Comparison of ENCODE assay signal across 7 mouse cellular contexts in genomic region chr6:127149944-127150662, GRCm38 (mm10). TPM values are rescaled to one million over a fixed set of nuclear protein-coding genes. Genes with fewer than 3 reads are reported as not detected.
DNase-seq lines count a peak whose midpoint lies in the region; ATAC-seq lines count a peak whose summit lies in the region.

No protein-coding gene starts in this region.

- peak overlapping the region; percentile 83 for H3K4me3 ChIP-seq in heart, embryonic 12.5 days
- peak overlapping the region; percentile 75 for H3K4me3 ChIP-seq in limb, embryonic 10.5 days
- H3K4me3 ChIP-seq in midbrain, embryonic 15.5 days: peak overlapping the region; percentile 48

- under 1% methylated on average over 38 of the region's 38 CpGs for WGBS in heart, embryonic 12.5 days
- under 1% methylated on average over 38 of the region's 38 CpGs for WGBS in limb, embryonic 10.5 days
- under 1% methylated on average over 38 of the region's 38 CpGs for WGBS in midbrain, embryonic 15.5 days

- H3K36me3 ChIP-seq in heart, embryonic 12.5 days: peaks cover 19% of the 10 kb centered on the region
- peaks cover 36% of the 10 kb centered on the region for H3K36me3 ChIP-seq in limb, embryonic 10.5 days
- no peaks in the 10 kb centered on the region for H3K36me3 ChIP-seq in midbrain, embryonic 15.5 days (replicated peaks)

- DNase-seq in thymus, postnatal 4 days: peak; percentile 38
- DNase-seq in thymus, postnatal 14 days: no peak
- DNase-seq in brain, adult 2 months (ENCODE audit: low read depth, low spot score): peak; percentile 61
- DNase-seq in limb, embryonic 10.5 days (ENCODE audit: low spot score): peak; percentile 70
- DNase-seq in spleen, adult 12 weeks (ENCODE audit: low spot score): no peak

- peak overlapping the region; percentile 91 for H3K4me2 ChIP-seq in heart, embryonic 12.5 days
- peak overlapping the region; percentile 74 for H3K4me2 ChIP-seq in midbrain, embryonic 15.5 days

- no peaks in the 10 kb centered on the region for H3K9me3 ChIP-seq in heart, embryonic 12.5 days (replicated peaks)
- no peaks in the 10 kb centered on the region for H3K9me3 ChIP-seq in limb, embryonic 10.5 days (replicated peaks)
- no peaks in the 10 kb centered on the region for H3K9me3 ChIP-seq in midbrain, embryonic 15.5 days

- no peak for ATAC-seq in heart, embryonic 12.5 days (ENCODE audit: insufficient number of reproducible peaks, low FRiP score)
- ATAC-seq in midbrain, embryonic 15.5 days (replicated peaks): no peak

- peaks cover 62% of the 10 kb centered on the region for H3K4me1 ChIP-seq in heart, embryonic 12.5 days (replicated peaks)
- H3K4me1 ChIP-seq in limb, embryonic 10.5 days: peaks cover 66% of the 10 kb centered on the region
- peaks cover 68% of the 10 kb centered on the region for H3K4me1 ChIP-seq in midbrain, embryonic 15.5 days

- H3K9ac ChIP-seq in heart, embryonic 12.5 days: peak overlapping the region; percentile 96
- peak overlapping the region; percentile 53 for H3K9ac ChIP-seq in midbrain, embryonic 15.5 days

- H3K27ac ChIP-seq in heart, embryonic 12.5 days (ENCODE audit: poor library complexity, severe bottlenecking): peak overlapping the region; percentile 81
- H3K27ac ChIP-seq in limb, embryonic 10.5 days: peak overlapping the region; percentile 97
- H3K27ac ChIP-seq in midbrain, embryonic 15.5 days: no peak overlapping the region

- no peaks in the 10 kb centered on the region for H3K27me3 ChIP-seq in heart, embryonic 12.5 days (replicated peaks)
- H3K27me3 ChIP-seq in limb, embryonic 10.5 days (ENCODE audit: low read depth, poor library complexity, severe bottlenecking): no peaks in the 10 kb centered on the region
- peaks cover 31% of the 10 kb centered on the region for H3K27me3 ChIP-seq in midbrain, embryonic 15.5 days (replicated peaks)

RNA-seq across cellular contexts. Expression of gene Ccnd2, which starts 1.9 kb away (rescaled TPM):
- 650 and 669 TPM in 2 replicates for polyA plus RNA-seq in heart, embryonic 12.5 days (2016; fragmentation: Nextera tagmentation; extraction: Ambion mirVana)
- 609 and 799 TPM in 2 replicates for polyA plus RNA-seq in limb, embryonic 10.5 days (2016; fragmentation: Nextera tagmentation; extraction: Ambion mirVana)
- 320 and 370 TPM in 2 replicates for polyA plus RNA-seq in midbrain, embryonic 15.5 days (2015; fragmentation: Nextera tagmentation; extraction: Ambion mirVana)

RNA-seq across cellular contexts. Expression of gene Tigar, which starts 40.7 kb away (rescaled TPM):
- 9.1 and 9.2 TPM in 2 replicates for polyA plus RNA-seq in heart, embryonic 12.5 days (2016; fragmentation: Nextera tagmentation; extraction: Ambion mirVana)
- polyA plus RNA-seq in limb, embryonic 10.5 days (2016; fragmentation: Nextera tagmentation; extraction: Ambion mirVana): 4.7 and 5.1 TPM in 2 replicates
- polyA plus RNA-seq in midbrain, embryonic 15.5 days (2015; fragmentation: Nextera tagmentation; extraction: Ambion mirVana): 6.5 and 7.1 TPM in 2 replicates

Comparison
In these comparisons a context has a peak if more than half of its experiments do, and no peak if none do; other contexts are left out.
1. DNase-seq: peak in thymus, postnatal 4 days (single experiment), brain, adult 2 months (single experiment) and limb, embryonic 10.5 days (single experiment); none in thymus, postnatal 14 days (single experiment) and spleen, adult 12 weeks (single experiment).
2. Peak in every context shown above with its lines, with median percentiles within 50 percentile points of each other: H3K4me3 ChIP-seq.